Mouse (Mus musculus) heart, embryonic 12.5 days (tissue): ENCODE measurements around the gene Txlng. TPM values are rescaled to one million over a fixed set of nuclear protein-coding genes. Genes with fewer than 3 reads are reported as not detected.

ENCODE experiments used
- microRNA counts: library from miRNA; unstranded; fragments of <30 nt; microRNA quantifications from one replicate; lab custom pipeline; 2017
- microRNA-seq: library from miRNA; unstranded; fragments of <30 nt; microRNA quantifications from one replicate; pipeline ENCODE4, GENCODE M21; 2017
- polyA plus RNA-seq: library from polyadenylated mRNA; unstranded; fragments of >200 nt; fragmentation: Nextera tagmentation; extraction: Ambion mirVana; gene quantifications from 2 replicates; pipeline ENCODE4 v1.2.1, GENCODE M21; 2016

Txlng gene
- polyA plus RNA-seq, 1 experiment from 2014 or later, result 12.1 TPM

MicroRNAs within 50 kb of the gene (microRNA counts, 519-probe panel; counts per million panel counts)
- not detected for microRNA mmu-miR-3473 (lab: Ali Mortazavi, UCI)

Small RNA genes lying within 50 kb of the gene (microRNA-seq; reads per million reads assigned to microRNA genes)
- not detected for gene Mir3473a

Other genes starting within 250 kb of the Txlng start
- gene Reps2, start 185.8 kb downstream of the Txlng start, polyA plus RNA-seq, result 0.45 and 0.52 TPM in 2 replicates
- gene Rbbp7, start 69.1 kb downstream of the Txlng start, polyA plus RNA-seq, result 414 and 428 TPM in 2 replicates
- 30.6 and 32.4 TPM in 2 replicates for gene Syap1, start 59.0 kb upstream of the Txlng start, polyA plus RNA-seq
- gene Ctps2, start 71.8 kb upstream of the Txlng start, polyA plus RNA-seq, result 59.7 and 60.3 TPM in 2 replicates
- 0.91 and 1.4 TPM in 2 replicates for gene S100g, start 135.1 kb upstream of the Txlng start, polyA plus RNA-seq